Mouse (Mus musculus) gastrocnemius, adult 18-20 months (tissue): ENCODE data around the gene Zfp467. TPM values are rescaled to one million over a fixed set of nuclear protein-coding genes. Genes with fewer than 3 reads are reported as not detected.
A peak's percentile ranks its signal among the peaks of the same experiment; 100 is the strongest.

Experiments used
- DNase-seq: peaks from one replicate; pipeline ENCODE4 v3.0.0; 2021; ENCODE audit warnings: low spot score
- total RNA-seq, 2 experiments: library from RNA; stranded (reverse); gene quantifications; 2 replicates each; pipeline ENCODE4 v1.2.3; 2021

Gene Zfp467
- total RNA-seq, 2 experiments from 2014 or later, result 50.1 to 57.1 TPM

DNA sequence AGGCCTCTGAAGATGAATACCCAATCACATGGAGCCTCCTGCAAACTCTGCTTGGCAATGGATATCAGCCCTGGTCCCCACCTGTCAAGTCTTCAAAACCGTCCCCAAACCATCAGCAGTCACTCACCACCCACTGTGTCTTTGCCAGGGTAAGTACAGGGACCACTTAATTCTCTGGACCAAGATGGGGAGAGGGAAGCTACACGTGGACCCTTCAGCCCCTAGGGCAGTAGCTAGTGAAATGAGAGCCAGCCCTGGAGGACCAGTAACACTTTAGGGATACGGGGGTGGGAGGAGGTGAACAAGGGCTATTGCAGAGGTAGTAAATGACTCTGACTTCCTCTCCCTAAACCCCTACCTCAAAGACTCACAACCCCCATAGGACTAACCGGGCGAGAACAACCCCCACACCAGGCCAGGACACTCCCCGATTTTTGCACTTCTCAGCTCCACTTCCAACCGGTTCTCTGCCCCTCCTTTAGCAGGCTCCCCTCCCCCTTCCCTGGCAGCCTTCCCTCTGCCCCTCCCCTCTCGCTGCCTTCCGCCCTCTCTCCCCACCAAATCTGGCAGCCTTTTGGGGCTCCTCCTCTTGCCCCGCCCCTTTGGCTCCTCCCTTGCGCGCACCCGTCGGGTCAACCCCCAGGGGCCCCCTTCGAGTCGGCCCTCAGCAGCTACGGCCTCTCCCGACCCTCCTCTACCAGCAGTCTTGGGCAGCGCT lies 1.9 kb downstream of the Zfp467 start:
- peak; percentile 94 for DNase-seq

DNA sequence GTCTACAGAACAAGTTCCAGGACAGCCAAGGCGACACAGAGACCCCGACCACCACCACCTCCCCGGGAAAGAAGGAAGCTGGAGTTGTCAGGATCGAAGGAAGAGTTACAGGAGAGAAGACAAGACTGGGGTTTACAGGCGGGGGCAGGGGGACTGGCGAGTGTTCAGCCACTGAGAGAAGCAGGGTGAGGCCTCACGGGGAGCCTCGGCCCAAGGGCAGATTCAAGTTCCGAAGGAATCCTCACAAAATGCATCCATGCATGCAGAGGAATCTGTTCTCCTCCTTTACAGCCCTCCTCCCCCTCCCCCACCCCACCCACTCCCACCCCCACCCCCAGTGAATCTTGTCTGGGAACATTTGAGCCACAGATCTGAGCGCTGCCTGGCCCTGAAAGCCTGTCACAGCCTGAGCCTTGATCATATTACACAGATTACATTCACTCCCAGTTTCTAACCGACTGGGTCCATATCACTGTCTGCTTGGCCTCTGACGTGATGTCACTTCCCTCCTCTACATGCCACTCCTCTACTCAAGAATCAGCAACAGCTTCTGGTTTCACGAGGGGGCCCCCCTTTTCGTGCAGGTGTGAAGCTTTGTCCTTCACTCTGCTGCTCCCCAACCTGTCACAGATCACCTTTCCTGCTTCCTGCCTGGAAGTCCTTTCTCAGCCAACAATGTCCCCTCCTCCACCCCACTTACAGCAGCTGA lies 5.2 kb downstream of the Zfp467 start:
- DNase-seq, result no peak

DNA sequence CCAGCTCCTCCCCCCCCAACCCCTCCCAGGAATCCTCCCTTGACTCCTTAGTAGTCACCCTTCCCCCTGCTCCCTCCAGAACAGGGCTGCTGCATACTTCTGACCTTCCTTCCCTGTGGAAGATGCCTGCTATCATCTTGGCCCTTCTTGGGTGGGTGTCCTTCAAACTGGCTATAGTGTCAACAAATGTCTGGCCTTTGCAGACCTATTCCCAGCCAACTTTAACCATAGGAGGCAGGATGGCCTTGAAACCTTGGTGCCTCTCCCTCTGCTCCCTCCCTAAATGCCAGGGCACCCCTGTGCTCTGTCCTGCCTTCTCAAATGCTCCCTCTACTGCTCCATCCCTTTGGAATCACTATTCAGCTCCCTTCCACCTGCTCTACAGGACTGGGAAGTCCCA lies 6.0 kb downstream of the Zfp467 start:
- no peak for DNase-seq

DNA sequence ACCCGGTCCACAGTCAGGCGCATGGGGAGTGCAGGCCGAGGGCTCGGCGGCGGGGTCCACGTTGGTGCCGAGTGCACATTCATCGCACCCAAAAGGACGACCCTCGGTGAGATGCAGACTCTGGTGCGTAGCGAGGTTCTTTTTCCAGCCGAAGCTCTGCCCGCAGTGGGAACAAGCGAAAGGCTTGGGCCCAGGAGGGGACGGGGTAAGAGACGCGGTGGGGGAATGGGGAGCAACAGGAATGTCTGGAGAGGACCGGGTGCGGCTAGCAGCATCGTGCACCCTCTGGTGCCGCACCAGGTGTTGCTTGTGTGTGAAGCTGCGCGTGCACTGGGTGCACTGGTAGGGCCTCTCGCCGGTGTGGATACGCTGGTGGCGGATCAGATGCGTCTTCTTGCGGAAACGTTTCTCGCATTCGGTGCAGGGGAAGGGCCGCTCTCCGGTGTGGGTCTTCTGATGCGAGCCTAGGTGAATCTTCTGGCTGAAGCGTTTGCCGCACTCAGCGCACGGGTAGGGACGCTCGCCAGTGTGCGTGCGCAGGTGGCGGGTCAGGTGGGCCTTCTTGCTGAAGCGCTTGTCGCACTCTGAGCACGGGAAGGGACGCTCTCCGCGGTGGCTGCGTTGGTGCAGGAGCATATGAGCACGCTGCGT lies 7.0 kb downstream of the Zfp467 start:
- DNase-seq, result no peak

DNA sequence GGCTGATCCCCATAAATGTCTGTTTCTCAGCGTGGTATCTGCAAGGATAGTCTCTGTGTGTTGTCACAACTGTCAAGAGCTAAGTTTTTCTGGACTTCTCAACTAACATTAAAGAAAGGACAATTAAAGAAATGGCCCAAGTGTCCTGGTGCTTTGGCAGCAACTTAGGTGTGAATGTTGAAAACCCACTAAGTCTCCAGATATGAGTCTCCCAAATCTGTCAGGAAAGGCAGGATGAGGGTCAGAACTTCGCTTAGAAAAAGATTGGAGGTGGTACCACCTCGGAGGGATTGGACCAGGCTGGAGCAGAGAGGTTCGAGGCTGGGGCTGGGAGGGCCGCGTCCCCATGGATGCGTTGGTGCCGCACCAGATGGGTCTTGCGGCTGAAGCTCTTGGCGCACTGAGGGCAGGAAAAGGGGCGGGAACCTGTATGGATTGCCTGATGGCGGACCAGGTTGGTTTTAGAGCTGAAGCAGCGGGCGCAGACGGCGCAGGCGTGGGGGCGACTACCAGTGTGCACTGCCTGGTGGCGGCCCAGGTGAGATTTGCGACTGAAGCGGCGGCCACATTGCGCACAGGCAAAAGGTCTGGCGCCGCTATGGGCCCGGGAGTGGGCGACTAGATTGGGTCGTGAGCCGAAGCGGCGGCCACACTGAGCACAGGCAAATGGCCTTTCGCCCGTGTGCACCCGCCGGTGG lies 7.8 kb downstream of the Zfp467 start:
- no peak for DNase-seq

DNA sequence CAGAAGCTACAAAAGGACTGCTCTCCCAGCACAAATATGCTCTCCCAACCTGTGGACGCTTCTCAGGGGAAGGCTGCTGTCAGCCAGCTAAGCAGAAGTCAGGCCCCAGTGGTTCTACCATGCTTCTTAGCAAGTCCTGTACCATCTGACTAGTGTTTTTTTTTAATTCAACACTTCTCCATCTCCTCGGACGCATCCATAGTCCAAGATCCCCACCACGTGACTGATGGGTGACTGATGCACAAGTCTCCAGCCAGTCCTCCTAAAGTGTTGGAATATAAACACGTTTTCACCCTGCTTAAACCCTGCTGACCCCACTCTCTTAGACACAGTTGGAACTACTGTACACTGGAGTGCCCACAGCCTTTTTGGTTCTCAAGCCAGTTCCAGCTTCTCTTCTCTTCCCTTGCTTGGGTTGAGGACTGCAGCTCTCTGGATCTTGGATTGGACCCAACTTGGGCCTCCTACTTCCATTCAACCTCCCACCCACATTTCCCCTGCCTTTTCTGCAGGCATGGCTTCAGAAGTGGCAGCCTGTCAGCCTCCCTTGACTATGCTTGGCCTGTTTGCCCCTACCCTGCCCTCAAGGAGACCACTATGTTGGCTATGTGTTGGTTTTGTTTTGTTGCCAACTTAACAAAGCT lies 9.8 kb downstream of the Zfp467 start:
- no peak for DNase-seq

DNA sequence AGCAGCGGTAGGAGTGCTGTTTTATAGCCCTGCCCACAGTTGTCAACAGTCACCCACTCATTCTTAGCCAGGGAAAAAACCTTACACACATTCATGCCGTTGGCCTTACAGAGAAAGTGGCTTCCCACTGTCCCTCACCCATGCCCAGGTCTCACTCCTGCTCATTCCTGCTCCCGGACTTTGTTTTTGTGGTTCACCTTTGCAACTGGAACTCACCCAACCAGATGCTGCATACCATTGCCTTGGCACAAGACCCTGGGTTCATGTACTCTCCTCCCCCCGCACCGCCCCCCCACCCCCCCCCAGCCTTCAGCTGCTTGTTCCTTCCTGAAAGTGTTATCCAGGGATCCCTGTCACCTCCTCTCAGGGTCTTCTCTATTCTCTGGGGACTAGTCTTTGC lies 10.5 kb downstream of the Zfp467 start:
- no peak for DNase-seq

DNA sequence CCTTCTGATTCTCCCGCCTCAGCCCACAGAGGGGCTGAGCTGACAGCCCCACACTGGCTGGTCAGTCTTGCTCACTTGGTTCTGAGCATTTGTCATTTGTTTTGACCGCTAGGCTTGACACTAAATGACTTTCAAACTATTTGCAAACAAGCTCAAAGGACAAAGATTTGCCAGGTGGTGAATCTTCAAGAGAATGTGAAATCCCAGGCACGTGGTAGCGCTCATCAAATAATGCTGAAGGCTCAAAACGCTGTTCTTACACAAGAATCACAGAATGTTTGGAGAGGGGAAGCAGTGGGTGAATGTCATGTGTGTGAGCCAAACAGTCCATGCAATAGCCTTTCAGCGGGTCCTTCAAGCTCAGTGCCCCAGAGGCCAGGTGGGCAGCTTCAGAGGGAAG lies 11.0 kb downstream of the Zfp467 start:
- no peak for DNase-seq

DNA sequence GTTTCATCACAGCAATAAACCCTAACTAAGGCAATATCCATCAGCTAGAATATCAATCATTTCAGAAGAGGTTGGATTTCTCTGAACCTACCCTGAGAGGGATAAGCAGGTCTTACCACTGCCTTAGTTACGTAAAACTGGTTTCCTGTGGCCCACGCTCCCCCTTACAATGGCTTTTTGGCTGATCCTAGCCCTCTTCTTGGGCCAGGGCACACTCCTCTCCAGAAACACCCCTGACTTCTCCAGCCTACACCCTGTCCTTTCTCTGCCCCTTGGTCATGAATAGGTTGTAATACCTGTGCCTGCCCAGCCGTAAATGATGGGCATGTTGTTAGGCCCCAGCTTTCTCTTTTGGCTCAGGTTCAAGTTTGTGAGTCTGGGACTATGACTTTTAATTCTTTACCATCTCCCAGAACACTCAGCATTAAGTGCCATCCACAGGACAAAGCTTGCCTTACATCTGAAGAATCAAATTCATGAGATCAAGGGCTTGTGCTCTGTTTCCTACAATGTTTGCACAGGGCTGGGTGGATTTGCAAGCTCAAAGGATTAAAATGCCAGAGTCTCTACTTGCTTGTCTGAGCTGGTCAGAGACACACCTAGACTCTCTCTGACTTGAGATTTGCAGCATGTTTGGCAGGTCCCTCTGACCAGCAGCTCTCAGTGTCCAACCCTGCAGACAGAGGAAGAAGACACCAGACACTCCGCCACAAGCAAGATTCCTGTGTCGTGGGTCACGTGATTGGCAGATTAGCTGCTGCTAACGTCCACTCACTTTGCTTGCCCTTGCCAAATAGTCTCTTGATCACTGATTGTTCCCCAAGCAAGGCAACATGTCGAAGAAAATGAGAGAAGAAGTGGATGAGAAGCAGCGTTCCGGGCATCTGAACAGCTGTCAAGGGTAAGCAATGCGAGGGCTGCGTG lies 12.5 kb downstream of the Zfp467 start:
- no peak for DNase-seq

DNA sequence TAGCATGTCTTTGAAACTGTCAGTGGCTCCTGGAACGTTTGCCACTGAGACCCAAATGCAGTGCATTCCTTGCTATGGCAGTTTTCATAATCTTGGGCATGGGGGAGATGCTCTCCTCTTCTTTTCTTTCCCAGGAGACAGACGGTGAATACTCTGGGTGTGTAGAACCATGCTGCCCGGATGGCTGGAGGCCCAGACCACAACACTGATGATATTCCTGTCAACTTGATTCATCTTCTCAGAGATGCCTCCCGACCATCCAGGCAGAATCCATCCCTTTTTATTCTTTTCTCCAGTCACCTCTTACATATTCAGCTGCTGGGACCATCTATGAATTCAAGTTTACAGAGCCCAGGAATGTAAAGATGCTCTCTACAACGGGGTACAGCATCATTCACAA lies 14.9 kb downstream of the Zfp467 start:
- no peak for DNase-seq

DNA sequence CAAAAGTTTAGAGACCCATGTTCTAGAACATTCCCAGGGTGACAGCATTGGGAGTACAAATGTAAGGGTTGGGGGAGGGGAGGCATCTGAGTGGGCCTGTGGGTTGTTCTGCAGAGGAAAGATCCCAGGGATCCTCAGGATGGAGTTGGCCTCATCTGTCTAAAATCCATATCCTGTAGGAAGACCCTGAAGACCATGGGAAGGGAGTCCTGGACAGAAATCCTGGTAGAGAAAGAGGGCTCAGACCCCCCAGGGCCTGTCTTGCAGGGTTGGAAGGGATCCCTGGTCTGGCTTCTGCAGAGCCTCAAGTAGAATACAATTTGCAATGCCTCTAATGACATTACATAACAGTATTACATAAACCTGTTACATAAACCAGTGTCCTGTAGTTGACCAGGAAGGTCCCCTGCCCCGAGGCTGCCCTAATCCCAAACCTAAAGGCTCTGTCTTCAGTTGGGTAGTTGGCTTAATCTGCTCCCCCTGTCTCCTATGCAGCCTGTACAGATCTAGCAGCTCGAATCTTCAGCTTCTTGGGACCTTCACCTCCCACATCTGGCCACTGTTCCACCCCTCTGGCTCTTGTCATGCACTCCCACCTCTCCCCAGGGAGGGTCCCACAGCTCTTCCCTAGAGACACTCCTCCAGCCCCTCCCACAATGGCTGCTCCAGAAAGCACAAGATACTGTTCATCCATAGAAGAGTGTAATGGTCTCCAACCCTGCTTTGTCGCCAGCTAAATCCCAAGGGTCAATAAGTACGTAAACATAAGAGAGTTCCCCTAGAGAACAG lies 16.7 kb downstream of the Zfp467 start:
- no peak for DNase-seq

DNA sequence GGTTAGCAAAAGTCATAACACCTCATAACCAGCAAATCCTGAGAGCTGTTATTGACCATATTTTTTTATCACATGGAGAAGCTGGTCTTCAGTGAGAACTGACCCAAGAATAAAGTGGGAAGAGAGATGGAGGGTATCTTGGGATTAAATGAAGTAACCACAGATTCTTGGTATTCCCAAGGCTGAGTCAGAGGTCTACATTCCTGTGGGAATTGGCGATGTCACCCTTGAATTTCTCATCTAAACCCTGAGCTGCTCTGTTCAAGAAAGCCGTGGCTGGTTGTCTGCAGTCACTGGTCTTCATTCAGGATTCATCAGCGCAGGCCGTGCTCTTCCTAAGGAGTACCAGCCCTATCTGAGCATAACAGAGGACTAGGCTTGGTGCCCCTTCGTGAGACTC lies 18.7 kb downstream of the Zfp467 start:
- no peak for DNase-seq

DNA sequence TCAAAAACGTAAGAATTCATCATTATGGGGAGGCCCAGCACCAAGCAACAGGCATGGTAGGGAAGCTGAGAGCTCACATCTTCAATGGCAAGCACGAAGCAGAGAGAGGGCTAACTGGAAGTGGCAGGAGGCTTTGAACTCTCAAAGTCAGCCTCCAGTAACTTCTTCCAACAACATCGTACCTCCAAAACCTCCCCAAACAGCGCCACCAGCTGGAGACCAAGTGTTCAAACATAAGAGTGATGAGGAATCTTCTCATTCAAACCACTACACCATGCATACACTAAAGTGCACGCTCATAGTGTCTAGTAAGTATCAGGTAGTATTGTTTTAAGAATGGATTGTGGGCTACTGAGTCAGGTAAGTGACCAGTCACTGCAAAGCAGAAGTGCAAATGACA lies 21.6 kb downstream of the Zfp467 start:
- no peak for DNase-seq

DNA sequence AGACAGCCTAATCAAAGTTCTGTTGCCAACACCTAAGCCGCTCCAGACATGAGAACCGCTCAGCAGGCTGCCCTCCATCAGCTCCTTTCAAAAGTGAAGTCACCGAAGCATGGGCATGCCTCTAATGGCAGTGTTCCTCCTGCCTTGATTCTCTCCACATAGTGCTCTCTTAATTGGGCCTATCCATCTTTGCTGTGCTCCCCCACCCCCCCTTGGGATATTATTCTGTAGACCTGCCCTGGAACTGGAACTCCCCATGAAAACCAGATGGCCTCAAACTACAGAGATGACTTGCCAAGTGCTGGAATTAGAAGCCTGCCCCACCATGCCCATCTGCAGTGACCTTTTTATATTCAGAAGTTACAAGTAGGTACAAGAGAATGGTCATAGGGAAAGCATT lies 22.3 kb downstream of the Zfp467 start:
- DNase-seq, result no peak

DNA sequence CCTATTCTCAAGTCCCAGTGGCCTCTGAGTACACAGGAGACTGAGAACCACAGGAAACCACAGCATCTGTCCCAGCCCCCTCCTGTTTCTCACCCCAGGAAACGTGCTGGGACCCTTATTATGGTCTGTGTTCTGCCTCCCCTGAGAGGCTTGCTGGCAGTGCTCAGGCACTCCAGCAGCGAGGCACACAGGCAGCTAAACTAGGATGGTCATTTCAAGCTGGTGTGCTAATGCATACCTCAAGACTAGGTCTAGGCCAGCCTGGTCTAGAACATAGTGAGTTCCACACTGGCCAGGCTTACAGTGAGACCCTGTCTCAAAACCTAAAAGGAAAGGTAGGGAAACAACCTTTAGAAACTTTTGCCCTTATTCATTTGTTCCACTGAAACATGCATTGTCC lies 25.0 kb downstream of the Zfp467 start:
- DNase-seq, result no peak

DNA sequence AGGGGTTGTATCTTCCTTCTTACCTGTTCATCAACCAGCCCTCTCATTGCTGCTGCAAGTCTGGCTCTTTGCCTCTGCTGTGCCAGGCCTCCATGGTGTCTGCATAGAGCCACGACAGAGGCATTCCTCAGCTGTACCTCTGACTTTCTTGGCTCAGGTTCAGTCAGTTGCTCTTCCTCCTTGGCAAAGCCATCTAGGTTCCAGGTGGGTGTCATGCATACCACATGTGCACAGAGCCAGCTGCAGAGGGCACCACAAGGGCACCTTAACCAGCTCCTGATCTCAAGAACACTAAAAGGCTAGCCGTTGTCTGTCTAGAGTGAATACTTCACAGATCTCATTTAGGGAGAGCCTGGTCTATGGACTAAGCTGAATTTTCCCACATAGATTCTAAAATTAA lies 29.1 kb downstream of the Zfp467 start:
- DNase-seq, result no peak

DNA sequence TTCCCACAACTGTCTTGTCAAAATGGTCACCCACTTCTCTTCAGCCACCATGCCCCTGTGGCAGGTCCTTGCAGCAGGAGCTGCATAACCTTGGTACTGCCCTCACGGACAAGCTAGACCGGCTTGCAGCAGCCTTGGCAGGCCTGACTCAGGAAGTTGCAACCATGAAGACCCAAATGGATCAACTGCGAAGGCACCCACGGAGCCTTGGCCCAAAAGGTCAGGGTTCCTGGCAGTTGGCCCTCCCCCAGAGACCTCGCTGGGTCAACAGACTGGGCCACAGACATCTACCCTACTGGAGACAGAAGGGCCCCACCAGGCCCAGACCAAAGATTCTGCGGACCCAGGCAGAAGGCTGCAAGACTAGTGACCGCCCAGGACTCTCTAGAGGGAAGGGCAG lies 30.0 kb downstream of the Zfp467 start:
- no peak for DNase-seq

DNA sequence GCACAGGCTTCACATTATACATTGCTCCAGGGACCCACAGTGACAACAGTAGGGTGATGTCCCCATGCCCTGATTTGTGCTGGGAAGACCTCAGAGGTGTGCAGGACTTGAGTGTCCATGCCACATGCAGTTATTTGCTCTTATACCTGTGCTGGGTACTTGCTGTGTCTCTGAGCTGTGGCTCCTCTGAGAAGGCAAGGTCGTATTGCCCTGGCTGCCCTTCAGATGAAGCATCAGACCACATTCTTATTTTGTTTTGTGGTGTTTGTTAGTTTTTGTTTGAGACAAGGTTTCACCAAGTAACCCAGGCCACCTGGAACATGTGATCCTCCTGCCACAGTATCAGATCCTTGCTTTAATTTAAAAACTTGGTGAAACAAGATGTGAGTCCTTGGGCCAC lies 30.7 kb downstream of the Zfp467 start:
- no peak for DNase-seq

DNA sequence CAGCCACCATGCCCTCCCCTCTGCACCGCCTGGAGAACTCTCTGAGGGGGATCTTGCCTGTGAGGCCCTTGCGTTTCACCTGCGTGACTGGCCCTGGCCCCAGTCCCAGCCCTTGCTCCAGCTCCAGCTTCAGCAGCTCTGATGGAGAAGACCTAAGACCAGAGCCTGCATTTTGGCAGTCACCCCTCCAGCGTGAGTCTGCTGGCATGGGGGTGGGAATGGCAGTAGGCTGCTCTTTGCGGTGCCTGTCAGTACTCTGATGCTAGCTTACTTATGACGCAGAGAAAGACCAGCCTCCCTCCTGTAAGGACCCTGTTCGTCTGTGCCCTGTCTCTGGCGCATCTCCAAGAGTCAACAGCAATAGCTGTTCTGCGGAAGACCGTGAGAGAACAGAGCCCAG lies 32.5 kb downstream of the Zfp467 start:
- no peak for DNase-seq

DNA sequence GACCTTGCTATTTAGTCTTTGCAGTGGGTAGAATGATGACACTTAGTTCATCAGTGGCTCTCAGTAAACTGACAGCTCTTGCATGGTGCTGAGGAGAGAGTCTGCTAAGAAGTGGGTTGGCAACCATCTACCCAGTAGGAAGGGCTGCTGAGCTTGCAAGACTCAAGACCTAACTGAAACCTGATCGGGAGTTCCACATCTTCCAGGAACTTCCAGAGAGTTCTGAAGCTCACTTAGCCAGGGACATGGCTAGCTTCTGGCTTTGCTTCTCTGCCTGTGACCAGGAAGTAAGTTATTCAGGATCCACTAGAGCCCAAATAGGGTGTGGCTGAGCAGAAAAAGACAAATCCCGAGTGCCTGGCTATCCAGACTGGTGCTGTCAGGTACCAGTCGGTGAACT lies 33.0 kb downstream of the Zfp467 start:
- DNase-seq, result no peak
